Mouse (Mus musculus): ENCODE measurements at regions not wholly inside any gene's neighbourhood (a gene's known extent, or its start where the extent isn't known, plus 50 kb on each side); places are given as distances from the start of the nearest gene placed in this dataset.

GRCm38 (mm10) chr13:26594313-26594712 lies 175.7 kb downstream of the Hdgfl1 start:
- DNase-seq (ENCODE audit: low spot score) (no peak), ATAC-seq (ENCODE audit: extremely low read depth, insufficient number of reproducible peaks, low FRiP score, poor library complexity, severe bottlenecking) (no peak)
- Histone ChIP-seq H3K27me3 (ENCODE audit: insufficient read depth, low read length) (no peaks in the 10 kb centered on the region), H3K36me3 (replicated peaks) (no peaks in the 10 kb centered on the region), H3K4me1 (ENCODE audit: insufficient read depth, low read depth, low read length) (no peaks in the 10 kb centered on the region), H3K4me3 (ENCODE audit: low read depth, low read length) (no peak overlapping the region), H3K9me3 (replicated peaks) (no peaks in the 10 kb centered on the region)
- TF ChIP-seq POLR2AphosphoS5 (IDR thresholded peaks at IDR 0.05; ENCODE audit: insufficient replicate concordance, low read depth, low read length) (no peak), CTCF (IDR thresholded peaks at IDR 0.05; ENCODE audit: low read depth, low read length) (no peak), GATA1 (IDR thresholded peaks at IDR 0.05; ENCODE audit: borderline replicate concordance, low read length) (no peak), TAL1 (conservative IDR thresholded peaks at IDR 0.05; ENCODE audit: low read depth, low read length) (no peak), GATA2 (IDR thresholded peaks at IDR 0.05; ENCODE audit: borderline replicate concordance, low read depth, low read length) (no peak)

GRCm38 (mm10) chr13:26593750-26594149 lies 176.2 kb downstream of the Hdgfl1 start:
- H3K27me3 ChIP-seq (ENCODE audit: insufficient read depth, low read length) = no peaks in the 10 kb centered on the region
- no peaks in the 10 kb centered on the region for H3K9me3 ChIP-seq (replicated peaks)
- TF ChIP-seq TAL1 (conservative IDR thresholded peaks at IDR 0.05; ENCODE audit: low read depth, low read length) (no peak), CTCF (IDR thresholded peaks at IDR 0.05; ENCODE audit: low read depth, low read length) (no peak), POLR2AphosphoS5 (IDR thresholded peaks at IDR 0.05; ENCODE audit: insufficient replicate concordance, low read depth, low read length) (no peak), GATA1 (IDR thresholded peaks at IDR 0.05; ENCODE audit: borderline replicate concordance, low read length) (no peak), GATA2 (IDR thresholded peaks at IDR 0.05; ENCODE audit: borderline replicate concordance, low read depth, low read length) (no peak)
- H3K36me3 ChIP-seq (replicated peaks) = no peaks in the 10 kb centered on the region
- ATAC-seq (ENCODE audit: extremely low read depth, insufficient number of reproducible peaks, low FRiP score, poor library complexity, severe bottlenecking) (no peak), DNase-seq (ENCODE audit: low spot score) (no peak)
- H3K4me3 ChIP-seq (ENCODE audit: low read depth, low read length) = no peak overlapping the region
- no peaks in the 10 kb centered on the region for H3K4me1 ChIP-seq (ENCODE audit: insufficient read depth, low read depth, low read length)

GRCm38 (mm10) chr13:26575890-26576543 lies 193.9 kb downstream of the Hdgfl1 start:
- no peak for ATAC-seq (ENCODE audit: extremely low read depth, insufficient number of reproducible peaks, low FRiP score, poor library complexity, severe bottlenecking)
- TF ChIP-seq CTCF (IDR thresholded peaks at IDR 0.05; ENCODE audit: low read depth, low read length) (no peak), GATA2 (IDR thresholded peaks at IDR 0.05; ENCODE audit: borderline replicate concordance, low read depth, low read length) (no peak), GATA1 (IDR thresholded peaks at IDR 0.05; ENCODE audit: borderline replicate concordance, low read length) (no peak), TAL1 (conservative IDR thresholded peaks at IDR 0.05; ENCODE audit: low read depth, low read length) (no peak), POLR2AphosphoS5 (IDR thresholded peaks at IDR 0.05; ENCODE audit: insufficient replicate concordance, low read depth, low read length) (no peak)
- H3K4me1 ChIP-seq (ENCODE audit: insufficient read depth, low read depth, low read length) = no peaks in the 10 kb centered on the region
- no peak overlapping the region for H3K4me3 ChIP-seq (ENCODE audit: low read depth, low read length)
- H3K36me3 ChIP-seq (replicated peaks) = no peaks in the 10 kb centered on the region
- DNase-seq (ENCODE audit: low spot score) = no peak
- H3K27me3 ChIP-seq (ENCODE audit: insufficient read depth, low read length) = no peaks in the 10 kb centered on the region
- peaks cover 2% of the 10 kb centered on the region; the same call in 1 of the 2 replicates for H3K9me3 ChIP-seq (replicated peaks)

- no peak for TF ChIP-seq GATA1 (IDR thresholded peaks at IDR 0.05; ENCODE audit: borderline replicate concordance, low read length)
- no peak for TF ChIP-seq POLR2AphosphoS5 (IDR thresholded peaks at IDR 0.05; ENCODE audit: insufficient replicate concordance, low read depth, low read length)
- no peak for TF ChIP-seq GATA2 (IDR thresholded peaks at IDR 0.05; ENCODE audit: borderline replicate concordance, low read depth, low read length)
- no peak for TF ChIP-seq TAL1 (conservative IDR thresholded peaks at IDR 0.05; ENCODE audit: low read depth, low read length)
- Histone ChIP-seq H3K9me3 (replicated peaks) (peaks cover 3% of the 10 kb centered on the region; the same call in 1 of the 2 replicates), H3K36me3 (replicated peaks) (no peaks in the 10 kb centered on the region), H3K4me3 (ENCODE audit: low read depth, low read length) (no peak overlapping the region), H3K27me3 (ENCODE audit: insufficient read depth, low read length) (no peaks in the 10 kb centered on the region), H3K4me1 (ENCODE audit: insufficient read depth, low read depth, low read length) (no peaks in the 10 kb centered on the region)
- no peak for DNase-seq (ENCODE audit: low spot score)
- no peak for ATAC-seq (ENCODE audit: extremely low read depth, insufficient number of reproducible peaks, low FRiP score, poor library complexity, severe bottlenecking)
These were observed 200.5 kb downstream of the Hdgfl1 start for GRCm38 (mm10) chr13:26569422-26569821.

GRCm38 (mm10) chr13:26564941-26565862 lies 204.8 kb downstream of the Hdgfl1 start:
- H3K9me3 ChIP-seq (replicated peaks) = no peaks in the 10 kb centered on the region
- no peaks in the 10 kb centered on the region for H3K4me1 ChIP-seq (ENCODE audit: insufficient read depth, low read depth, low read length)
- DNase-seq (ENCODE audit: low spot score) (no peak), ATAC-seq (ENCODE audit: extremely low read depth, insufficient number of reproducible peaks, low FRiP score, poor library complexity, severe bottlenecking) (no peak)
- no peak overlapping the region for H3K4me3 ChIP-seq (ENCODE audit: low read depth, low read length)
- no peaks in the 10 kb centered on the region for H3K27me3 ChIP-seq (ENCODE audit: insufficient read depth, low read length)
- TF ChIP-seq POLR2AphosphoS5 (IDR thresholded peaks at IDR 0.05; ENCODE audit: insufficient replicate concordance, low read depth, low read length) = no peak
- TF ChIP-seq GATA2 (IDR thresholded peaks at IDR 0.05; ENCODE audit: borderline replicate concordance, low read depth, low read length) = no peak
- no peak for TF ChIP-seq GATA1 (IDR thresholded peaks at IDR 0.05; ENCODE audit: borderline replicate concordance, low read length)
- TF ChIP-seq CTCF (IDR thresholded peaks at IDR 0.05; ENCODE audit: low read depth, low read length) = no peak
- TF ChIP-seq TAL1 (conservative IDR thresholded peaks at IDR 0.05; ENCODE audit: low read depth, low read length) = no peak
- H3K36me3 ChIP-seq (replicated peaks) = no peaks in the 10 kb centered on the region

GRCm38 (mm10) chr13:26558366-26558765 lies 211.6 kb downstream of the Hdgfl1 start:
- TF ChIP-seq POLR2AphosphoS5 (IDR thresholded peaks at IDR 0.05; ENCODE audit: insufficient replicate concordance, low read depth, low read length) = no peak
- TF ChIP-seq GATA1 (IDR thresholded peaks at IDR 0.05; ENCODE audit: borderline replicate concordance, low read length) = no peak
- no peak for TF ChIP-seq TAL1 (conservative IDR thresholded peaks at IDR 0.05; ENCODE audit: low read depth, low read length)
- no peak for TF ChIP-seq GATA2 (IDR thresholded peaks at IDR 0.05; ENCODE audit: borderline replicate concordance, low read depth, low read length)
- Histone ChIP-seq H3K9me3 (replicated peaks) (no peaks in the 10 kb centered on the region), H3K4me1 (ENCODE audit: insufficient read depth, low read depth, low read length) (no peaks in the 10 kb centered on the region), H3K36me3 (replicated peaks) (no peaks in the 10 kb centered on the region), H3K4me3 (ENCODE audit: low read depth, low read length) (no peak overlapping the region), H3K27me3 (ENCODE audit: insufficient read depth, low read length) (no peaks in the 10 kb centered on the region)
- DNase-seq (ENCODE audit: low spot score) (no peak), ATAC-seq (ENCODE audit: extremely low read depth, insufficient number of reproducible peaks, low FRiP score, poor library complexity, severe bottlenecking) (no peak)

All from G1E (cell line).